Mouse (Mus musculus) liver, embryonic 12.5 days (tissue): ENCODE data around the gene Cox14. TPM values are rescaled to one million over a fixed set of nuclear protein-coding genes. Genes with fewer than 3 reads are reported as not detected.
"Not testable (repeated sequence)": the region's sequence is repeated elsewhere in the genome, so short reads cannot be mapped to it uniquely, and the experiment has no call there.

Experiments used
- ATAC-seq: fragments of 200-750 bp; cut with Nextera tagmentation; 2 replicates; pipeline ENCODE4 v1.8.0; 2017; ENCODE audit warnings: moderate number of reproducible peaks, mild to moderate bottlenecking, moderate library complexity
- H3K27ac ChIP-seq: fragments of 300-500 bp; sonication (generic); 2 replicates; pipeline ENCODE4 v1.5.1; 2016; ENCODE audit warnings: mild to moderate bottlenecking
- H3K27me3 ChIP-seq: fragments of 300-500 bp; sonication (generic); replicated peaks from 2 replicates; pipeline ENCODE4 v1.6.1; 2016; ENCODE audit warnings: mild to moderate bottlenecking, moderate library complexity
- H3K36me3 ChIP-seq: fragments of 300-500 bp; sonication (generic); 2 replicates; pipeline ENCODE4 v1.6.1; 2016; ENCODE audit warnings: mild to moderate bottlenecking, moderate library complexity
- H3K4me1 ChIP-seq: fragments of 300-500 bp; sonication (generic); 2 replicates; pipeline ENCODE4 v1.6.1; 2016
- H3K4me2 ChIP-seq: fragments of 300-500 bp; sonication (generic); 2 replicates; pipeline ENCODE4 v1.6.1; 2016; ENCODE audit warnings: mild to moderate bottlenecking, moderate library complexity
- H3K4me3 ChIP-seq: fragments of 300-500 bp; sonication (generic); 2 replicates; pipeline ENCODE4 v1.5.1; 2016; ENCODE audit warnings: mild to moderate bottlenecking, moderate library complexity
- H3K9ac ChIP-seq: fragments of 300-500 bp; sonication (generic); 2 replicates; pipeline ENCODE4 v1.6.1; 2016; ENCODE audit warnings: mild to moderate bottlenecking, moderate library complexity
- H3K9me3 ChIP-seq: fragments of 300-500 bp; sonication (generic); replicated peaks from 2 replicates; pipeline ENCODE4 v1.6.1; 2016; ENCODE audit warnings: mild to moderate bottlenecking, moderate library complexity
- WGBS: fragments of 180-500 bp; shearing (Covaris S2); methylation state at CpG from one replicate; pipeline ENCODE4 v1.1.7; 2016; ENCODE audit not compliant: insufficient replicate concordance; 5-methylcytosine and 5-hydroxymethylcytosine counted together
- polyA plus RNA-seq: library from polyadenylated mRNA; unstranded; fragments of >200 nt; fragmentation: Nextera tagmentation; extraction: Ambion mirVana; gene quantifications from 2 replicates; pipeline ENCODE4 v1.2.1, GENCODE M21; 2016

Cox14 gene
- polyA plus RNA-seq, 1 experiment from 2014 or later: 98.3 TPM

- no peak overlapping the region for H3K9ac ChIP-seq
- H3K27me3 ChIP-seq: no peaks in the 10 kb centered on the region
- 76% methylated on average over 3 of the region's 3 CpGs for WGBS
- 0 out of 2 replicates have a peak, but pooled peaks cover 5% of the 10 kb centered on the region for H3K9me3 ChIP-seq
- ATAC-seq: no peak
- H3K27ac ChIP-seq: no peak overlapping the region
- peaks cover 53% of the 10 kb centered on the region for H3K36me3 ChIP-seq
- no peak overlapping the region for H3K4me2 ChIP-seq
- no peak overlapping the region for H3K4me3 ChIP-seq
- H3K4me1 ChIP-seq: peaks cover 4% of the 10 kb centered on the region
These were observed 6.3 kb downstream of the Cox14 start for GRCm38 (mm10) chr15:99731678-99732077.

GRCm38 (mm10) chr15:99733186-99733585 is 7.8 kb downstream of the Cox14 start:
- no peak overlapping the region for H3K4me2 ChIP-seq
- H3K9ac ChIP-seq: no peak overlapping the region
- no peak overlapping the region for H3K4me3 ChIP-seq
- no peaks in the 10 kb centered on the region for H3K4me1 ChIP-seq
- ATAC-seq: no peak
- H3K27ac ChIP-seq: no peak overlapping the region
- 85% methylated on average over 5 of the region's 5 CpGs for WGBS
- H3K36me3 ChIP-seq: peaks cover 53% of the 10 kb centered on the region
- 0 out of 2 replicates have a peak, but pooled peaks cover 5% of the 10 kb centered on the region for H3K9me3 ChIP-seq
- H3K27me3 ChIP-seq: no peaks in the 10 kb centered on the region

DNA sequence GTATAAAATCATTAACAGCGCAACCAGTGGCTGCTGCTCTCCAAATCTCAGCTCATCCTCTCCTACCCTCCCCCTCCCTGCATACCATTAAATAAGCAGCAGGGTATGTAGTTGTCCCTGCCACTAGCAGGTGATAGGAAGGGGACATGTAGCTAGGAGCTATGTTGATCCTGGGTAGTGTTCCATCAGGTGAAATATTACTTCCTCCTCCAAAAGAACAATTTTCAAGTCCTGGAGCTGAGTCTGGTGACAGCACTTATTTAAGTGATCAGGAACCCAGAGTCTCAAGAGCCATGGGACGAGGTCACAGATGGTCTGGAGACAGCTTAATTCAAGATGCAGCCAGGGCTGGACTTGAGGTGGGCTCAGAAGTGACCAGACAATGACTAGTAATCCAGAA is 10.2 kb downstream of the Cox14 start:
- Histone ChIP-seq H3K9me3 (no peaks in the 10 kb centered on the region), H3K27me3 (no peaks in the 10 kb centered on the region), H3K4me2 (no peak overlapping the region), H3K4me1 (no peaks in the 10 kb centered on the region), H3K36me3 (peaks cover 59% of the 10 kb centered on the region), H3K9ac (no peak overlapping the region), H3K4me3 (no peak overlapping the region), H3K27ac (no peak overlapping the region)
- WGBS: 75% methylated on average over 2 of the region's 2 CpGs
- ATAC-seq: no peak

- ATAC-seq: no peak
- no peaks in the 10 kb centered on the region for H3K4me1 ChIP-seq
- peaks cover 67% of the 10 kb centered on the region for H3K36me3 ChIP-seq
- H3K27ac ChIP-seq: no peak overlapping the region
- no peak overlapping the region for H3K4me2 ChIP-seq
- WGBS: 85% methylated on average over 11 of the region's 11 CpGs
- no peak overlapping the region for H3K4me3 ChIP-seq
- H3K9me3 ChIP-seq: no peaks in the 10 kb centered on the region
- H3K9ac ChIP-seq: no peak overlapping the region
- H3K27me3 ChIP-seq: no peaks in the 10 kb centered on the region
These were observed 11.3 kb downstream of the Cox14 start for GRCm38 (mm10) chr15:99736675-99737074.

- Histone ChIP-seq H3K4me3 (no peak overlapping the region), H3K27me3 (no peaks in the 10 kb centered on the region), H3K36me3 (peaks cover 57% of the 10 kb centered on the region), H3K9ac (no peak overlapping the region), H3K9me3 (no peaks in the 10 kb centered on the region), H3K4me2 (no peak overlapping the region), H3K27ac (no peak overlapping the region), H3K4me1 (no peaks in the 10 kb centered on the region)
- WGBS: 81% methylated on average over 4 of the region's 4 CpGs
- ATAC-seq: no peak
These were observed 14.8 kb downstream of the Cox14 start for GRCm38 (mm10) chr15:99740229-99740628.

DNA sequence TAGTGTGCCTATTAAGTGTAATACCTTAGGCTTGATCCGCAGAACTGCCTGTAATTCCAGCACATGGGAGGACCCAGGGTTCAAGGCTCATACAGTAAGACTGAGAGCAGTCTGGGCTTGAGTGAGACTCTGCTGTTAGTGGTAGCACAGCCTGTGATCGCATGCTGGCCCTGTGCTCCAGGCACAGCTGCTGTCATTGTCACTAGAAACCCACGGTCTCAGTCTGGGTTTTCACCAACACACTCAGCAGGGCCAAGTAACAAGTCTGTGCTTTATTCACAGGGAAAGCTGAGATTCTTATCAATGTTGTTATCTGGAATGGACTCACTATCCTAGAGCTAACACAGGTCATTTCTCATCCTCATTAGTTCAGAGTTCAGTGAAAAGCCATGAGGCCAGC is 28.8 kb downstream of the Cox14 start:
- no peaks in the 10 kb centered on the region; the same call in 1 of the 2 replicates for H3K4me1 ChIP-seq
- WGBS: 66% methylated on average over 3 of the region's 3 CpGs

DNA sequence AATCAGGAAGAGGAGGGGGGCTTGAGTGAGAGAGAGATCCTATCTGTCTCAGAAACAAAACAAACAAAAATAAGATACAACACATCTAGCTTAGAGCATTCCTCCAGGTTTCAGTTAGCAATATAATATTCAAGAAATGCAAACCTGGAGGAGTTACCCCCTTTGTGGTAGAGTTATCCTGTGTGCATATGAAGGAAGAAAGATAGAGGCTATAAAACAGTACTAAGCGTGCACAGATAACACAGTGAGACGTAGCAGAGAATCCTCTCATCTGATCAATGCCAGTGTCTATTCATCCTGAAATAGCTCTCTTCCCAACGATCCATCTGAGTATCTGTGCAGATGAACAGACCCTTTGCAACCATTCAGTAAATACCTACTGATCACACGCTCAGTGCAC is 42.0 kb downstream of the Cox14 start:
- ATAC-seq: no peak
- Histone ChIP-seq H3K9ac (no peak overlapping the region), H3K4me3 (no peak overlapping the region), H3K27me3 (0 out of 2 replicates have a peak, but pooled peaks cover 7% of the 10 kb centered on the region), H3K4me1 (peaks cover 27% of the 10 kb centered on the region), H3K9me3 (no peaks in the 10 kb centered on the region), H3K4me2 (no peak overlapping the region), H3K36me3 (peaks cover 7% of the 10 kb centered on the region; the same call in 1 of the 2 replicates), H3K27ac (no peak overlapping the region)
- WGBS: 48% methylated on average over 4 of the region's 4 CpGs

More for the DNA sequence above, 28.8 kb downstream of the Cox14 start:
- Histone ChIP-seq H3K4me2 (no peak overlapping the region), H3K27ac (no peak overlapping the region), H3K9me3 (no peaks in the 10 kb centered on the region), H3K36me3 (no peaks in the 10 kb centered on the region; the same call in 1 of the 2 replicates), H3K4me3 (no peak overlapping the region), H3K9ac (no peak overlapping the region), H3K27me3 (no peaks in the 10 kb centered on the region)
- ATAC-seq: no peak

DNA sequence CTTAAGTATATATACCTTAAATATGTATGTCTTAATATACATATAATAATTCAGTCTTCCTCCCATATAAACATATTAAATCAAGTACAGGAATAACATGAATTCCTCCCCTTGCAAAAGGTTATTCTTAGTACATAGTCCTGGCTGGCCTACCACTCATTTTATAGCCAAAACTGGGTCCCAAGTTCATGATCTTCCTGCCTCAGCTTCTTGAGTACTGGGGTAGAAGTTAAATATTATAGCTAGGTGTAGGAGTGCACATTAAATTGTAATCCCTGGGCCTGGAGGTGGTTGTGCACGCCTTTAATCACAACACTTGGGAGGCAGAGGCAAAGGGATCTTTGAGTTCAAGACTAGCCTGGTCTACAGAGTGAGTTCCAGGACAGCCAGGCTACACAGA is 43.3 kb downstream of the Cox14 start:
- ATAC-seq: no peak
- Histone ChIP-seq H3K27me3 (0 out of 2 replicates have a peak, but pooled peaks cover 7% of the 10 kb centered on the region), H3K9ac (no peak overlapping the region), H3K4me2 (no peak overlapping the region), H3K9me3 (no peaks in the 10 kb centered on the region), H3K4me1 (peaks cover 30% of the 10 kb centered on the region), H3K36me3 (peaks cover 7% of the 10 kb centered on the region; the same call in 1 of the 2 replicates), H3K27ac (no peak overlapping the region), H3K4me3 (no peak overlapping the region)
- WGBS: 81% methylated on average over 1 of the region's 1 CpGs

GRCm38 (mm10) chr15:99771004-99771500 is 45.6 kb downstream of the Cox14 start:
- H3K4me3 ChIP-seq: peak overlapping the region; percentile 72
- H3K36me3 ChIP-seq: no peaks in the 10 kb centered on the region
- peaks cover 30% of the 10 kb centered on the region for H3K4me1 ChIP-seq
- H3K27me3 ChIP-seq: 0 out of 2 replicates have a peak, but pooled peaks cover 7% of the 10 kb centered on the region
- no peak for ATAC-seq
- no peak overlapping the region for H3K27ac ChIP-seq
- H3K4me2 ChIP-seq: peak overlapping the region; percentile 98
- H3K9ac ChIP-seq: peak overlapping the region; percentile 75; the same call in 1 of the 2 replicates
- H3K9me3 ChIP-seq: no peaks in the 10 kb centered on the region
- 5% methylated on average over 5 of the region's 5 CpGs for WGBS

- peak overlapping the region; percentile 73 for H3K27ac ChIP-seq
- peak overlapping the region; percentile 72 for H3K4me3 ChIP-seq
These were observed 46.3 kb downstream of the Cox14 start for GRCm38 (mm10) chr15:99771601-99772276.

DNA sequence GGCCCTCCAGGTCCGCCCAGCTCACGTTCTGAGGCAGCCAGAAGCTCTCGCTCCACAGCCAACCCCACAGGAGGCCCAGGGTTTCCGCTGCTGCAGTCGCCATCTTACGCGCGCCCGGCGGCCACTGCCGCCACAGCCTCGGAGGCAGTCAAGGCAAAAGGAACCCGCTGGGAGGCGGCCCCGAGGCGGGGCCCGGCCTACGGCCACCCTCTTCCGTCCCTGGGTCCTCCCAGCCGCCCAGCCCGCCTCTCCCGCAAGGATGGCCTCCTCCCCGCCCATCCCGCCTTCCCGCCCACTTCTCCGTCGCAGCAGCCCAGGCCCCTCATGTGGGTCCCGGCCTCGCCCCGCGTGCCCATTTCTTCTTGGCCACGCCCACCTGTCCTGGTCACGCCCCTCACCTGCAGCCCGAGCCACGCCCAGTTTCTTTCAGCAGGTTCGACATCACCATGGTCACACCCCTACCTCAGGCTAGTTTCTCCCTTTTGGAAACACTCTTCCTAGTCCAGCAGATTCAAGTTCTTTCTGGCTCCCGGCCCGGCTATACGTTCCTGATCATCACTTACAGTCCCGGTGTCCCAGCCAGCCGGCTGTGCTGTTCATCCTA is 47.0 kb downstream of the Cox14 start:
- peak; percentile 89 for ATAC-seq
- H3K27ac ChIP-seq: peak overlapping the region; percentile 73
- H3K4me2 ChIP-seq: peak overlapping the region; percentile 98
- H3K9ac ChIP-seq: peak overlapping the region; percentile 75
- H3K4me3 ChIP-seq: peak overlapping the region; percentile 72
- WGBS: 3% methylated on average over 41 of the region's 41 CpGs
- peaks cover 29% of the 10 kb centered on the region for H3K4me1 ChIP-seq
- no peaks in the 10 kb centered on the region for H3K36me3 ChIP-seq
- H3K9me3 ChIP-seq: no peaks in the 10 kb centered on the region
- H3K27me3 ChIP-seq: 0 out of 2 replicates have a peak, but pooled peaks cover 7% of the 10 kb centered on the region

More at GRCm38 (mm10) chr15:99771601-99772276, 46.3 kb downstream of the Cox14 start:
- peak overlapping the region; percentile 98 for H3K4me2 ChIP-seq
- peak overlapping the region; percentile 75 for H3K9ac ChIP-seq
- H3K36me3 ChIP-seq: no peaks in the 10 kb centered on the region
- under 1% methylated on average over 59 of the region's 59 CpGs for WGBS
- no peaks in the 10 kb centered on the region for H3K9me3 ChIP-seq
- H3K4me1 ChIP-seq: peaks cover 30% of the 10 kb centered on the region
- 0 out of 2 replicates have a peak, but pooled peaks cover 7% of the 10 kb centered on the region for H3K27me3 ChIP-seq
- peak; percentile 55 for ATAC-seq

- H3K9ac ChIP-seq: peak within 1 kb of the TSS; percentile 75
- peak within 1 kb of the TSS; percentile 72 for H3K4me3 ChIP-seq
- ATAC-seq, H3K36me3 ChIP-seq, H3K27me3 ChIP-seq, H3K9me3 ChIP-seq: not testable (repeated sequence)
- H3K4me1 ChIP-seq: peaks cover 26% of the 10 kb centered on the region
- peak within 1 kb of the TSS; percentile 73 for H3K27ac ChIP-seq
- peak within 1 kb of the TSS; percentile 98 for H3K4me2 ChIP-seq
These were observed 47.3 kb downstream of the Cox14 start, which contains the start of gene Cers5 for GRCm38 (mm10) chr15:99772881-99772924. TSS of gene Cers5 (minus strand) at chr15:99772885.
